Mouse (Mus musculus) lung, postnatal 25 days (tissue): ENCODE measurements around the gene Fam20b.
A peak's percentile ranks its signal among the peaks of the same experiment; 100 is the strongest.

Experiments
- DNase-seq: peaks from one replicate; pipeline ENCODE4 v3.0.0; 2022; ENCODE audit warnings: low spot score

Gene Fam20b

GRCm38 (mm10) chr1:156718950-156719805, at the start of gene Fam20b:
TSS of gene Fam20b (minus strand) at chr1:156719086.
- peak; percentile 96 for DNase-seq

- no peak for DNase-seq
Measured at GRCm38 (mm10) chr1:156765311-156765710, 46.4 kb upstream of the Fam20b start.

- no peak for DNase-seq
Measured at GRCm38 (mm10) chr1:156764584-156764983, 45.7 kb upstream of the Fam20b start.

GRCm38 (mm10) chr1:156763280-156763679, 44.4 kb upstream of the Fam20b start:
- no peak for DNase-seq

GRCm38 (mm10) chr1:156761430-156761801, 42.5 kb upstream of the Fam20b start:
- DNase-seq: peak; percentile 28

- no peak for DNase-seq
Measured at GRCm38 (mm10) chr1:156760549-156761429, 41.9 kb upstream of the Fam20b start.

- DNase-seq: no peak
Measured at GRCm38 (mm10) chr1:156758326-156758725, 39.4 kb upstream of the Fam20b start.

- no peak for DNase-seq
Measured at GRCm38 (mm10) chr1:156754608-156755413, 35.9 kb upstream of the Fam20b start.

GRCm38 (mm10) chr1:156752990-156753389, 34.1 kb upstream of the Fam20b start:
- no peak for DNase-seq

- DNase-seq: peak; percentile 72
Measured at GRCm38 (mm10) chr1:156752020-156752724, 33.3 kb upstream of the Fam20b start.

- no peak for DNase-seq
Measured at GRCm38 (mm10) chr1:156750261-156750660, 31.4 kb upstream of the Fam20b start.

GRCm38 (mm10) chr1:156749136-156749535, 30.2 kb upstream of the Fam20b start:
- no peak for DNase-seq

GRCm38 (mm10) chr1:156748435-156749005, 29.6 kb upstream of the Fam20b start:
- DNase-seq: no peak

GRCm38 (mm10) chr1:156745188-156745810, 26.4 kb upstream of the Fam20b start:
- no peak for DNase-seq

- peak; percentile 66 for DNase-seq
Measured at GRCm38 (mm10) chr1:156741482-156742411, 22.9 kb upstream of the Fam20b start.

- DNase-seq: no peak
Measured at GRCm38 (mm10) chr1:156735788-156736187, 16.9 kb upstream of the Fam20b start.

- DNase-seq: no peak
Measured at GRCm38 (mm10) chr1:156734019-156734418, 15.1 kb upstream of the Fam20b start.

GRCm38 (mm10) chr1:156733559-156733958, 14.7 kb upstream of the Fam20b start:
- DNase-seq: no peak

GRCm38 (mm10) chr1:156732996-156733395, 14.1 kb upstream of the Fam20b start:
- DNase-seq: no peak
